Mouse (Mus musculus): Measurements from ENCODE around the gene Kcnc2. TPM values are rescaled to one million over a fixed set of nuclear protein-coding genes. Genes with fewer than 3 reads are reported as not detected.

The Kcnc2 gene
- polyA plus RNA-seq, 1 experiment = 0.33 TPM

- no peak overlapping the region for H3K4me3 ChIP-seq (ENCODE audit: insufficient read depth, low read length)
- H3K27ac ChIP-seq (ENCODE audit: insufficient read depth, low read length) = no peak overlapping the region
- H3K4me1 ChIP-seq (ENCODE audit: control insufficient read depth, insufficient read depth, low read length) = no peaks in the 10 kb centered on the region
- TF ChIP-seq POLR2A (IDR thresholded peaks at IDR 0.05; ENCODE audit: low read depth, low read length) = no peak
- no peak for TF ChIP-seq CTCF (IDR thresholded peaks at IDR 0.05; ENCODE audit: borderline replicate concordance, insufficient read depth, low read length)
These were observed 109.7 kb downstream of the Kcnc2 start for GRCm38 (mm10) chr10:112380590-112380989.

DNA sequence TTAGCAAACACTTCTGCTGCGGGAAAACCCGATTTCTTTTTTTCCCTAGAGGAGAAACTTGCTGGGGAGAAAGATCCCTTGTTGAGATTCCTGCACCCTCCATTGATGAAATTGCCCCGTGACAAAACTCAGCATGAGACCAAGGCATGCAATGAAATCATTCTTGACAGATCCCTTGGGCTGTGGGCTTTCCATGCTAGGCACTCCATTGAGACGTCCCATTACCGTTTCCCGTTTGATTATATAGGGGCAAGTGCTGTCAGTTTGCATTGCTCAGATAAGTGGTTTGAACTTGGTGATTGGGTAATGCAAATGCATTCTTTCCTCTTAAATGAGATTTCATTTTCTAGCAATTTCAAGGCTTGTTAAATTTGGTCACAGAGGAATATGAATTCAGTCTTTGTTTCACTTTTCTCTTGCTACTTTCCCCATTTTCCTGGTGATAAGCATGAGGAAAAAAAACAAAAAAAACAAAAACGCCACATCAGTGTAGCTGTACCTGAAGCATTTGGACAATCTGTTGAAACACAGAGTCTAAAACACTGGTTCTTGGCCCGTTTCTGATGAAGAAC lies 123.6 kb downstream of the Kcnc2 start:
- Histone ChIP-seq H3K4me3 (ENCODE audit: insufficient read depth, low read length) (no peak overlapping the region), H3K4me1 (ENCODE audit: control insufficient read depth, insufficient read depth, low read length) (no peaks in the 10 kb centered on the region), H3K27ac (ENCODE audit: insufficient read depth, low read length) (no peak overlapping the region)
- TF ChIP-seq CTCF (IDR thresholded peaks at IDR 0.05; ENCODE audit: borderline replicate concordance, insufficient read depth, low read length) (no peak), POLR2A (IDR thresholded peaks at IDR 0.05; ENCODE audit: low read depth, low read length) (no peak)

GRCm38 (mm10) chr10:112397194-112397593 lies 126.3 kb downstream of the Kcnc2 start:
- TF ChIP-seq CTCF (IDR thresholded peaks at IDR 0.05; ENCODE audit: borderline replicate concordance, insufficient read depth, low read length) (no peak), POLR2A (IDR thresholded peaks at IDR 0.05; ENCODE audit: low read depth, low read length) (no peak)
- no peak overlapping the region for H3K27ac ChIP-seq (ENCODE audit: insufficient read depth, low read length)

DNA sequence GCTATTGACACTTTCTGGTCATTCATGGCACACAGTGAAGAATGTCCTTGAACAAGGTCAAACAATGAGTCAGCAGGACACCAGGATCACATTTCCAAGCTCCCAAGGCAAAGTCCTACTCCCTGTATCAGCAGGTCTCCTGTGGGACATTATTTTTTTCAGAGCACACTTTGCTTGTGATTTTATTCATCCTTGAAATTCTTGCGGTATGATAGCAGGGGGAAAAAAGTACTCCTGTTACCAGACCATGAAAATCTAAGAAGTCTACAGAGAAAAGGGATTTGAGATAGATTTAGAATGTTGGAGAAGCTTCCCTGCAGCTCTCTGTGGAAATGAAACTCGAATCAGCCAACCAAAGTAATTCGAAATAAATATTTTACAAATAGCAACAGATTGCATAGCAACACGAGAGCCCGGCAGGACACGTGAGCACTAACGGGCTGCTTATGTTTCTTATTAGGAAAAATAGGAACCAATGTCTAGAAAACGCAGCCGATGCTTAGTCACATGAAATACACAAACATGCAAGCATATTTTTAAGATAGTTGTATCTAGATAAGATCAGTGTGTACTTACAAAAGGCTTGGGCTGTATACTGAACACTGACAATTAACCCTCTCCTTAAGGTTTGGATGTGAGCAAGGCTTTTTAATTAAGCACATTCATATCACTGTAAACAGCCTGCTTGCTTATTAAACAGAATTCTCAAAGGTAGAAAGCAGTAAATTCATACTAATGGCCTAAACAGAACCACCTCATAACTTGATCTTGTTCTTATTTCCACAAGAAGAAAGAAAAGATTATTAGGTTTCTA lies 129.9 kb downstream of the Kcnc2 start:
- Histone ChIP-seq H3K4me1 (ENCODE audit: control insufficient read depth, insufficient read depth, low read length) (no peaks in the 10 kb centered on the region), H3K27ac (ENCODE audit: insufficient read depth, low read length) (no peak overlapping the region), H3K4me3 (ENCODE audit: insufficient read depth, low read length) (no peak overlapping the region)
- TF ChIP-seq POLR2A (IDR thresholded peaks at IDR 0.05; ENCODE audit: low read depth, low read length) = no peak
- TF ChIP-seq CTCF (IDR thresholded peaks at IDR 0.05; ENCODE audit: borderline replicate concordance, insufficient read depth, low read length) = no peak

More at GRCm38 (mm10) chr10:112397194-112397593, 126.3 kb downstream of the Kcnc2 start:
- Histone ChIP-seq H3K4me3 (ENCODE audit: insufficient read depth, low read length) (no peak overlapping the region), H3K4me1 (ENCODE audit: control insufficient read depth, insufficient read depth, low read length) (no peaks in the 10 kb centered on the region)

- H3K4me3 ChIP-seq (ENCODE audit: insufficient read depth, low read length) = no peak overlapping the region
- no peak overlapping the region for H3K27ac ChIP-seq (ENCODE audit: insufficient read depth, low read length)
- no peaks in the 10 kb centered on the region for H3K4me1 ChIP-seq (ENCODE audit: control insufficient read depth, insufficient read depth, low read length)
- TF ChIP-seq POLR2A (IDR thresholded peaks at IDR 0.05; ENCODE audit: low read depth, low read length) (no peak), CTCF (IDR thresholded peaks at IDR 0.05; ENCODE audit: borderline replicate concordance, insufficient read depth, low read length) (no peak)
These were observed 138.6 kb downstream of the Kcnc2 start for GRCm38 (mm10) chr10:112409525-112409924.

- H3K4me1 ChIP-seq (ENCODE audit: control insufficient read depth, insufficient read depth, low read length) = no peaks in the 10 kb centered on the region
- no peak for TF ChIP-seq CTCF (IDR thresholded peaks at IDR 0.05; ENCODE audit: borderline replicate concordance, insufficient read depth, low read length)
- no peak for TF ChIP-seq POLR2A (IDR thresholded peaks at IDR 0.05; ENCODE audit: low read depth, low read length)
- H3K4me3 ChIP-seq (ENCODE audit: insufficient read depth, low read length) = no peak overlapping the region
- H3K27ac ChIP-seq (ENCODE audit: insufficient read depth, low read length) = no peak overlapping the region
These were observed 152.4 kb downstream of the Kcnc2 start for GRCm38 (mm10) chr10:112423327-112423726.

GRCm38 (mm10) chr10:112436950-112437349 lies 166.0 kb downstream of the Kcnc2 start:
- TF ChIP-seq CTCF (IDR thresholded peaks at IDR 0.05; ENCODE audit: borderline replicate concordance, insufficient read depth, low read length) = no peak
- no peak for TF ChIP-seq POLR2A (IDR thresholded peaks at IDR 0.05; ENCODE audit: low read depth, low read length)
- Histone ChIP-seq H3K27ac (ENCODE audit: insufficient read depth, low read length) (no peak overlapping the region), H3K4me1 (ENCODE audit: control insufficient read depth, insufficient read depth, low read length) (no peaks in the 10 kb centered on the region), H3K4me3 (ENCODE audit: insufficient read depth, low read length) (no peak overlapping the region)

DNA sequence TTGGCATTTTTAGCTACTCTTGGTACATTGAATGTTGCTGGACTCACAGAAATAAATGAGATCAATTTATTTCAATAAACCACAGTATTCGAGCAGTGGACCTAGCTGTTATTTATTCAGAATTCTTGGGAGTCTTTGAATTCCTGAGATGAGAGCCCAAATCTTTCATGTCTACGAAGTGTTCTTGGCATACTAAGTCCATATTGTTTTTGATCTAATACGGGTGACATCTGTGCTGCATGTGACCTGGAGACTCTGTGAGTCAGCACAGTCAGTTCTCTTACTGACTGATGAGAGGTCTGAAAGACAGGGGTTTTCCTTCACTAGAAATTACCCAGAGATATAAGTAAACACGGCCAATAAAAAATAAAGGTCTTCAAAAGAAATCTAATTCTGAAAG lies 173.7 kb downstream of the Kcnc2 start:
- Histone ChIP-seq H3K27ac (ENCODE audit: insufficient read depth, low read length) (no peak overlapping the region), H3K4me1 (ENCODE audit: control insufficient read depth, insufficient read depth, low read length) (no peaks in the 10 kb centered on the region), H3K4me3 (ENCODE audit: insufficient read depth, low read length) (no peak overlapping the region)
- TF ChIP-seq POLR2A (IDR thresholded peaks at IDR 0.05; ENCODE audit: low read depth, low read length) = no peak
- TF ChIP-seq CTCF (IDR thresholded peaks at IDR 0.05; ENCODE audit: borderline replicate concordance, insufficient read depth, low read length) = no peak

DNA sequence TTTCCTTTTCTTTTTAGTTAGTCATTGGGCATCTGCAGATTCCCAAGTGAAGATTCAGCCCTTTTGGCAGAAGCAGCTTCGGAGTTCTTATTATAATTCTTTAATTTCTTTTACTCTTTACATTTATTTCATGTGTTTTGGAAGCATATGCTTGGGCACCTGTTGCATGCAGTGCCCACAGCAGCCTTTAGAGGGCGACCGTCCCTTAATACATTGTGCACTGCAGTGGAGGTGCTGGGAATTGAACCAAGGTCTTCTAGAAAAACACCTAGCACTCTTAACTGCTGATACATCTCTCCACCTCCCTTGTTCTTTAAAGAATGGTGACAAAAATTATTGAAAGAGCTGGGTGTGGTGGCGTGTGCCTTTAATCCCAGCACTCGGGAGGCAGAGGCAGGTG lies 180.0 kb downstream of the Kcnc2 start:
- Histone ChIP-seq H3K4me3 (ENCODE audit: insufficient read depth, low read length) (no peak overlapping the region), H3K4me1 (ENCODE audit: control insufficient read depth, insufficient read depth, low read length) (no peaks in the 10 kb centered on the region), H3K27ac (ENCODE audit: insufficient read depth, low read length) (no peak overlapping the region)
- TF ChIP-seq CTCF (IDR thresholded peaks at IDR 0.05; ENCODE audit: borderline replicate concordance, insufficient read depth, low read length) (no peak), POLR2A (IDR thresholded peaks at IDR 0.05; ENCODE audit: low read depth, low read length) (no peak)

DNA sequence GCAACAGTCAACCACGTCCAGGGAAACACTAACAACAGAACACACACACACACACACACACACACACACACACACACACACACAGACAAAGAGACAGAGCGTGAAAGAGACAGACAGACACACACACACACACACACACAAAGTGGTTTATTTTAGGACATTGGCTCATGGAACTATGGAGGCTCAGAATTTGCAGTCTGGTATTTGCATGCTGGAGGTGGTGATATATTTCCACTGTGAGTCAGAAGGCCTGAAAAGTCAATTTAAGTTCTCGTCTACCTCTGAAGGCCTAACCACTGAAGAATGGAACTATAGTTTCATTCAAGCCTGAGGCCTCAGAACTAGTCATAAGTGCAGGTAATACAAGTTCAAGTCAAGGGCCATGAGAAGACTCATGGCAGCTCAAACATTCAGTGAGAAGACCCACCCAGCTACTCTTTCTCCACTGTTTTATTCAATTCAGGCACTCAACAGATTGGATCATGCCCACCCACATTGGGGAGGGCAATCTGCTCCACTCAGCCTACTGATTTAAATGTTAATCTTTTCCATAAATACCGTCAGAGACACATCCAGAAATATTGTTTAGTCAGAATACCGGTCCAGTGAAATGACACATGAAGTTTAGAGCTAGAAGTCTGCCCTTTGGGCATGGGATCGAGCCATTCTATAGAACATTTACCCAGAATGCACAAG lies 197.9 kb downstream of the Kcnc2 start:
- Histone ChIP-seq H3K4me1 (ENCODE audit: control insufficient read depth, insufficient read depth, low read length) (no peaks in the 10 kb centered on the region), H3K27ac (ENCODE audit: insufficient read depth, low read length) (no peak overlapping the region), H3K4me3 (ENCODE audit: insufficient read depth, low read length) (no peak overlapping the region)
- no peak for TF ChIP-seq POLR2A (IDR thresholded peaks at IDR 0.05; ENCODE audit: low read depth, low read length)
- TF ChIP-seq CTCF (IDR thresholded peaks at IDR 0.05; ENCODE audit: borderline replicate concordance, insufficient read depth, low read length) = no peak
